Mouse (Mus musculus) hindbrain, postnatal 0 days (tissue): Measurements from ENCODE around the gene Atp5e. TPM values are rescaled to one million over a fixed set of nuclear protein-coding genes. Genes with fewer than 3 reads are reported as not detected.

Experiments used
- ATAC-seq: fragments of 200-750 bp; cut with Nextera tagmentation; 2 replicates; pipeline ENCODE4 v1.8.0; 2017; ENCODE audit warnings: mild to moderate bottlenecking, moderate TSS enrichment, moderate library complexity
- DNase-seq: peaks from one replicate; pipeline ENCODE4 v3.0.0-alpha.2; 2015; ENCODE audit warnings: low spot score
- H3K27ac ChIP-seq: fragments of 300-500 bp; sonication (generic); 2 replicates; pipeline ENCODE4 v1.5.1; 2014; ENCODE audit warnings: mild to moderate bottlenecking
- H3K27me3 ChIP-seq: fragments of 300-500 bp; sonication (generic); 2 replicates; pipeline ENCODE4 v1.6.1; 2014; ENCODE audit warnings: low read length, mixed read lengths; ENCODE audit not compliant: insufficient read depth
- H3K36me3 ChIP-seq: fragments of 300-500 bp; sonication (generic); 2 replicates; pipeline ENCODE4 v1.6.1; 2014; ENCODE audit warnings: low read length, mixed read lengths; ENCODE audit not compliant: insufficient read depth
- H3K4me1 ChIP-seq: fragments of 300-500 bp; sonication (generic); 2 replicates; pipeline ENCODE4 v1.6.1; 2014; ENCODE audit warnings: antibody characterized with exemption, low read length, mixed read lengths; ENCODE audit not compliant: insufficient read depth
- H3K4me2 ChIP-seq: fragments of 300-500 bp; sonication (generic); 2 replicates; pipeline ENCODE4 v1.6.1; 2014; ENCODE audit warnings: low read depth, mild to moderate bottlenecking, low read length, moderate library complexity, mixed read lengths
- H3K4me3 ChIP-seq: fragments of 300-500 bp; sonication (generic); 2 replicates; pipeline ENCODE4 v1.5.1; 2014; ENCODE audit warnings: low read length
- H3K9ac ChIP-seq: fragments of 300-500 bp; sonication (generic); replicated peaks from 2 replicates; pipeline ENCODE4 v1.6.1; 2014; ENCODE audit warnings: mild to moderate bottlenecking, low read length, moderate library complexity, mixed read lengths
- H3K9me3 ChIP-seq: fragments of 300-500 bp; sonication (generic); 2 replicates; pipeline ENCODE4 v1.6.1; 2016; ENCODE audit warnings: low read length, mixed read lengths
- CTCF ChIP-seq: IDR thresholded peaks from 2 replicates; pipeline ENCODE4 v1.5.1; 2016; ENCODE audit warnings: antibody characterized with exemption, control low read depth, low read depth
- WGBS: fragments of 180-500 bp; shearing (Covaris S2); extraction: QIAGEN DNeasy Blood & Tissue Kit; methylation state at CpG from one replicate; pipeline ENCODE4 v1.1.7; 2014; 5-methylcytosine and 5-hydroxymethylcytosine counted together
- polyA plus RNA-seq: library from polyadenylated mRNA; unstranded; fragments of >200 nt; fragmentation: Nextera tagmentation; extraction: Ambion mirVana; gene quantifications from 2 replicates; pipeline ENCODE4 v1.2.1, GENCODE M21; 2015
- total RNA-seq: library from RNA; depleted of rRNA; stranded (reverse); fragments of >200 nt; gene quantifications from 2 replicates; pipeline ENCODE4 v1.2.3, GENCODE M21; 2014; rRNA removed

Atp5e gene
- 397 and 488 TPM in 2 replicates for total RNA-seq
- polyA plus RNA-seq: 925 and 953 TPM in 2 replicates

- Histone ChIP-seq H3K27ac (peak within 1 kb of the TSS; percentile 76), H3K4me3 (peak within 1 kb of the TSS; percentile 81), H3K4me1 (no peaks in the 10 kb centered on the region), H3K4me2 (peak within 1 kb of the TSS; percentile 95), H3K36me3 (peaks cover 21% of the 10 kb centered on the region), H3K9me3 (no peaks in the 10 kb centered on the region), H3K9ac (peak within 1 kb of the TSS; percentile 81), H3K27me3 (no peaks in the 10 kb centered on the region)
- 2% methylated on average over 48 of the region's 48 CpGs for WGBS
- peak; percentile 21 for TF ChIP-seq CTCF
- peak; percentile 100 for ATAC-seq
- peak; percentile 96 for DNase-seq
These were observed at the start of gene Atp5e for GRCm38 (mm10) chr2:174463789-174464523. Atp5e (minus strand) TSS chr2:174464105.

GRCm38 (mm10) chr2:174509825-174510224 is 45.9 kb upstream of the Atp5e start:
- H3K4me1 ChIP-seq: no peaks in the 10 kb centered on the region
- no peaks in the 10 kb centered on the region for H3K36me3 ChIP-seq
- H3K4me2 ChIP-seq: no peak overlapping the region
- no peaks in the 10 kb centered on the region for H3K9me3 ChIP-seq
- no peak for TF ChIP-seq CTCF
- H3K9ac ChIP-seq: no peak overlapping the region
- DNase-seq: no peak
- H3K27me3 ChIP-seq: no peaks in the 10 kb centered on the region
- ATAC-seq: no peak
- no peak overlapping the region for H3K27ac ChIP-seq
- 89% methylated on average over 8 of the region's 8 CpGs for WGBS
- no peak overlapping the region for H3K4me3 ChIP-seq

- no peaks in the 10 kb centered on the region for H3K27me3 ChIP-seq
- ATAC-seq (no peak), DNase-seq (no peak)
- no peak overlapping the region for H3K27ac ChIP-seq
- H3K9ac ChIP-seq: no peak overlapping the region
- H3K4me3 ChIP-seq: no peak overlapping the region
- 88% methylated on average over 4 of the region's 4 CpGs for WGBS
- H3K4me1 ChIP-seq: no peaks in the 10 kb centered on the region
- no peaks in the 10 kb centered on the region for H3K9me3 ChIP-seq
- TF ChIP-seq CTCF: no peak
- no peak overlapping the region for H3K4me2 ChIP-seq
- H3K36me3 ChIP-seq: no peaks in the 10 kb centered on the region
These were observed 44.1 kb upstream of the Atp5e start for GRCm38 (mm10) chr2:174507998-174508397.

GRCm38 (mm10) chr2:174502831-174503460 is 39.0 kb upstream of the Atp5e start:
- DNase-seq: no peak
- Histone ChIP-seq H3K36me3 (no peaks in the 10 kb centered on the region), H3K4me2 (no peak overlapping the region), H3K9ac (no peak overlapping the region), H3K27me3 (no peaks in the 10 kb centered on the region), H3K4me3 (no peak overlapping the region), H3K27ac (no peak overlapping the region), H3K4me1 (no peaks in the 10 kb centered on the region), H3K9me3 (no peaks in the 10 kb centered on the region)
- ATAC-seq: 0 out of 2 replicates have a peak, but pooled peaks have one; percentile 43
- WGBS: 71% methylated on average over 25 of the region's 25 CpGs
- no peak for TF ChIP-seq CTCF

GRCm38 (mm10) chr2:174502321-174502720 is 38.4 kb upstream of the Atp5e start:
- 44% methylated on average over 5 of the region's 5 CpGs for WGBS
- Histone ChIP-seq H3K9ac (no peak overlapping the region), H3K4me1 (no peaks in the 10 kb centered on the region), H3K27ac (no peak overlapping the region), H3K9me3 (no peaks in the 10 kb centered on the region), H3K4me2 (no peak overlapping the region), H3K36me3 (no peaks in the 10 kb centered on the region), H3K4me3 (no peak overlapping the region), H3K27me3 (no peaks in the 10 kb centered on the region)
- TF ChIP-seq CTCF: no peak
- DNase-seq (peak; percentile 12), ATAC-seq (no peak)

DNA sequence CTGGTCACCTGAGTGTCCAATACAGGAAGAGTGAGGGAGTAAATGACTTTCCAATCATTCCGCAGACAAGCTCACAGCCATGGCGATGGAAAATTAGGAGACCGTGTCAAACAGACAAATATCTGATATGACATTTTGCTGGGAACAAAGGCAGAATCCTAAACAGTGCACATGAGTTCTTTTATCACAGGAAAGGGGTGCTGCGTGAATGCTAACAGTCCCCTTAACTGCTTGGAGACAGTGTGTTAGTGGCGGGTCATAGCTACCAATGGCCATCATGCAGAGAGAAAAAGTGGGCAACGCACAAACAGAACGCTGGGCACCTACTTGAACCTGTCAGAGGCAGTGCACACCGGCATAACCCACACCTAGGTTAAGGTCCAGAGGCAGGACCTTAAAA is 37.6 kb upstream of the Atp5e start:
- DNase-seq: no peak
- Histone ChIP-seq H3K36me3 (no peaks in the 10 kb centered on the region), H3K4me2 (no peak overlapping the region), H3K4me1 (no peaks in the 10 kb centered on the region), H3K4me3 (no peak overlapping the region), H3K27me3 (no peaks in the 10 kb centered on the region), H3K9me3 (no peaks in the 10 kb centered on the region), H3K9ac (no peak overlapping the region), H3K27ac (no peak overlapping the region)
- WGBS: 80% methylated on average over 8 of the region's 8 CpGs
- no peak for ATAC-seq
- TF ChIP-seq CTCF: no peak
